Mouse (Mus musculus) liver, embryonic 14.5 days (tissue): ENCODE measurements around the gene Nek10. TPM values are rescaled to one million over a fixed set of nuclear protein-coding genes. Genes with fewer than 3 reads are reported as not detected.
A peak's percentile ranks its signal among the peaks of the same experiment; 100 is the strongest.

Experiments used
- ATAC-seq: fragments of 200-750 bp; cut with Nextera tagmentation; 2 replicates; pipeline ENCODE4 v1.8.0; 2017; ENCODE audit warnings: moderate number of reproducible peaks, mild to moderate bottlenecking, moderate library complexity; ENCODE audit not compliant: insufficient read depth
- DNase-seq, 3 experiments: peaks; one replicate each; pipeline ENCODE4 v3.0.0-alpha.2; 2012 to 2013; ENCODE audit warnings: low read depth in 3 of 3, low spot score in 3 of 3
- H3K27ac ChIP-seq: fragments of 300-500 bp; sonication (generic); 2 replicates; pipeline ENCODE4 v1.5.1; 2014; ENCODE audit warnings: moderate library complexity, mild to moderate bottlenecking, control low read depth, inconsistent platforms
- H3K27me3 ChIP-seq: fragments of 300-500 bp; sonication (generic); 2 replicates; pipeline ENCODE4 v1.6.1; 2014; ENCODE audit warnings: mild to moderate bottlenecking, low read length, moderate library complexity; ENCODE audit not compliant: control insufficient read depth, insufficient read depth
- H3K36me3 ChIP-seq: fragments of 300-500 bp; sonication (generic); replicated peaks from 2 replicates; pipeline ENCODE4 v1.6.1; 2014; ENCODE audit warnings: low read depth; ENCODE audit not compliant: control insufficient read depth, insufficient read depth
- H3K4me1 ChIP-seq, 2 experiments: fragments of 200-500 bp in 1 of 2; fragments of 300-500 bp in 1 of 2; sonication (generic) in 1 of 2; replicated peaks; 2 replicates each; pipeline ENCODE4 v1.6.1; 2012 to 2014; ENCODE audit warnings: antibody characterized with exemption in 1 of 2, inconsistent platforms in 1 of 2, low read length in 1 of 2; ENCODE audit not compliant: control insufficient read depth in 2 of 2, insufficient read depth in 2 of 2
- H3K4me2 ChIP-seq: fragments of 300-500 bp; sonication (generic); 2 replicates; pipeline ENCODE4 v1.6.1; 2014; ENCODE audit warnings: low read depth, mild to moderate bottlenecking, control low read depth, moderate library complexity
- H3K4me3 ChIP-seq, 2 experiments: fragments of 200-500 bp in 1 of 2; fragments of 300-500 bp in 1 of 2; sonication (generic) in 1 of 2; 2 replicates each; pipeline ENCODE4 v1.5.1; 2012 to 2014; ENCODE audit warnings: low read depth in 2 of 2, low read length in 2 of 2, mild to moderate bottlenecking in 2 of 2, control low read depth in 1 of 2, inconsistent platforms in 1 of 2, moderate library complexity in 1 of 2; ENCODE audit not compliant: insufficient read depth in 1 of 2
- H3K9ac ChIP-seq: fragments of 300-500 bp; sonication (generic); replicated peaks from 2 replicates; pipeline ENCODE4 v1.6.1; 2014; ENCODE audit warnings: mild to moderate bottlenecking, control low read depth, moderate library complexity
- H3K9me3 ChIP-seq: fragments of 300-500 bp; sonication (generic); 2 replicates; pipeline ENCODE4 v1.6.1; 2016; ENCODE audit warnings: low read length, mixed read lengths; ENCODE audit not compliant: control insufficient read depth
- CTCF ChIP-seq: IDR thresholded peaks from 2 replicates; pipeline ENCODE4 v1.5.1; 2016; ENCODE audit warnings: antibody characterized with exemption, low read depth, control low read depth
- EP300 ChIP-seq: IDR thresholded peaks from 2 replicates; pipeline ENCODE4 v1.6.1; 2016; ENCODE audit warnings: antibody characterized with exemption, low read depth
- WGBS: fragments of 180-500 bp; shearing (Covaris S2); extraction: QIAGEN DNeasy Blood & Tissue Kit; methylation state at CpG from one replicate; pipeline ENCODE4 v1.1.7; 2014; ENCODE audit not compliant: insufficient replicate concordance; 5-methylcytosine and 5-hydroxymethylcytosine counted together
- polyA plus RNA-seq, 2 experiments: library from polyadenylated mRNA; depleted of rRNA in 1 of 2; stranded (reverse) in 1 of 2; unstranded in 1 of 2; fragments of >200 nt; fragmentation: Nextera tagmentation in 1 of 2; extraction: Ambion mirVana in 1 of 2; gene quantifications; 2 replicates each; pipeline versions ENCODE4 v1.2.1 to v1.2.3; 2012 to 2014

The Nek10 gene
- polyA plus RNA-seq, 2 experiments, result 0.05 TPM; not detected in 1

DNA sequence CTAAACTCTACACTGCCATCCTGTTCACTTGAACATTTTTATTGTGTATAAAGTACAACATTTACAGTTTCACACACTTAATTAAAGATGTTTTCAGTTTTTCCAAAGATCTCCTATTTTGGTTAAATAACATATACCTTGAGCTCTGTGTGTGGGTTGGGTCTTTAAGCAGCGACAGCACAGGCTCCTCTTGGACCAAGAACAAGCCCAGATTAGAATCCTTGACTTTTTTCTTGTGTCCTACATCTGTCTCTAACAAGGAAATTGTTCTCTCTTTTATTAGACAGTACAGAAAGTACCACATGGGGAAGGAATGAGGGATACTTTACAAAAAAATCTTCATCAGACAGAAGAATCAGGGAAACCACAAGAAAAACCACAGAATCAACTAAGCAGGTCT is 122.4 kb downstream of the Nek10 start:
- WGBS, result 38% methylated on average over 1 of the region's 1 CpGs
- no peaks in the 10 kb centered on the region for H3K36me3 ChIP-seq
- no peak overlapping the region for H3K4me3 ChIP-seq
- no peak for TF ChIP-seq EP300
- TF ChIP-seq CTCF, result no peak
- H3K9ac ChIP-seq, result no peak overlapping the region
- H3K4me2 ChIP-seq, result no peak overlapping the region
- no peak for ATAC-seq
- no peak overlapping the region for H3K27ac ChIP-seq
- H3K4me1 ChIP-seq, result no peaks in the 10 kb centered on the region
- DNase-seq, result no peak
- no peaks in the 10 kb centered on the region for H3K27me3 ChIP-seq
- no peaks in the 10 kb centered on the region for H3K9me3 ChIP-seq

DNA sequence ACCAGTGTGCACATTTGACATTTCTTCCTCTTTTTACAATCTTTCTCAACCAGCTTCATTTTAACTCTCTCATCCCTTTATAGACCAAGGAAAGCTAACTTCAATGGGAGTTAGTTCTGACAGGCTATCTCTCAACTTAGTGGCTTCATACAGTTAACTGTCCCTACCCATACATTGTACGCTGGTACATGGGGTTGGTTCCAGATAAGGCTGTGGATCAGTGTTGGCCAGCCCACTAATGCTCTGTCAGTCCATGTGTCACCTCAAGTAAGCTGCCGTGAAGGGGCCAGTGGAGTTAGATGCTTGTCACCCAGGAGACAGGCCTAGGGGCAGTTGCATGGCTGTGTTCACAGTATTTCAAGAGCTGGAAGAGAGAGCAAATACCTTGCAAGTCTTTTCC is 124.3 kb downstream of the Nek10 start:
- no peaks in the 10 kb centered on the region for H3K9me3 ChIP-seq
- H3K36me3 ChIP-seq, result no peaks in the 10 kb centered on the region
- no peak for DNase-seq
- no peaks in the 10 kb centered on the region for H3K4me1 ChIP-seq
- H3K9ac ChIP-seq, result no peak overlapping the region
- TF ChIP-seq EP300 (no peak), CTCF (no peak)
- no peak overlapping the region for H3K4me2 ChIP-seq
- no peaks in the 10 kb centered on the region for H3K27me3 ChIP-seq
- WGBS, result 32% methylated on average over 2 of the region's 2 CpGs
- no peak overlapping the region for H3K4me3 ChIP-seq
- no peak overlapping the region for H3K27ac ChIP-seq
- ATAC-seq, result peak; percentile 39; the same call in 1 of the 2 replicates

DNA sequence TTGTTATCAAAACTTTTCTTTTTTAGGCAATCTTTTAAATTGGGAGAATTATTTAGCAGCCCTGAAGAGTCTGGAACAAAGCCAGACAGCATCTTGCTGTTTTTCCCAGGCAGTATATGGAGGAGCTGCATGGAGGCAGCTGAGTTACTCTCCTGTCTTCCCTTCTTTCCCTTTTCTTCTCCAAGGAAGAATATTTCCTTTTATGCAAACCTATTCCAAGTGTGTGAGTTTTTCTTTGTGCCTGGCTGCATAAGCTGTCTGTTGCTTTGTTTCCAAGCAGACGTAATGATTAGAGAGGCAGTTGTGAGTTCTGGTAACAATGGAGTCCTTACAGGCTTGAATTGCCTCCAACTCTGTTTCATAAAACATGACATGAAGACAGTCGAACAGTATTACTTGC is 131.8 kb downstream of the Nek10 start:
- TF ChIP-seq EP300 (no peak), CTCF (no peak)
- ATAC-seq (no peak), DNase-seq (no peak)
- H3K27me3 ChIP-seq, result no peaks in the 10 kb centered on the region
- no peak overlapping the region for H3K4me2 ChIP-seq
- no peaks in the 10 kb centered on the region for H3K9me3 ChIP-seq
- H3K9ac ChIP-seq, result no peak overlapping the region
- H3K27ac ChIP-seq, result no peak overlapping the region
- WGBS, result 39% methylated on average over 2 of the region's 2 CpGs
- no peaks in the 10 kb centered on the region for H3K36me3 ChIP-seq
- H3K4me3 ChIP-seq, result no peak overlapping the region
- H3K4me1 ChIP-seq, result no peaks in the 10 kb centered on the region

DNA sequence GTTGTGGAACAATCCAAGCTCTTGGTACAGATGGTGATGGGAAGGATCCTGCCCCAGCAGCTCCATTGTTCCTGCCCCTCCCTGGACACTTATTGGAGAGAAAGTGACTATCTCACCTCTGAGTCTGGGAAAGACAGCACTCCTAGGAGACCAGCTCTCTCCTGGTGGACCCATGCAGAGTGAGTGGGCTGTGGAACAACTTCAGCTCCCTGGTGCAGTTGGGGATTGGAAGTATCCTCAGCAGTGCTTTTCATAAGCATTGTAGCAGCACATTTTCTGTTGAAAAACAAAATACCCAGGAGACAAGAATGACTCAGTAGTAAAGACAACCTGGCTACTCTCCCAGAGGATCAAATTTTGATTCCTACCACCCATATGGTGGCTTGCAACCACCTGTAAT is 142.7 kb downstream of the Nek10 start:
- no peak overlapping the region for H3K4me2 ChIP-seq
- H3K4me3 ChIP-seq, result no peak overlapping the region
- ATAC-seq (no peak), DNase-seq (no peak)
- no peaks in the 10 kb centered on the region for H3K4me1 ChIP-seq
- H3K27me3 ChIP-seq, result no peaks in the 10 kb centered on the region
- H3K27ac ChIP-seq, result no peak overlapping the region
- TF ChIP-seq CTCF (no peak), EP300 (no peak)
- H3K9me3 ChIP-seq, result no peaks in the 10 kb centered on the region
- no peak overlapping the region for H3K9ac ChIP-seq
- no peaks in the 10 kb centered on the region for H3K36me3 ChIP-seq

DNA sequence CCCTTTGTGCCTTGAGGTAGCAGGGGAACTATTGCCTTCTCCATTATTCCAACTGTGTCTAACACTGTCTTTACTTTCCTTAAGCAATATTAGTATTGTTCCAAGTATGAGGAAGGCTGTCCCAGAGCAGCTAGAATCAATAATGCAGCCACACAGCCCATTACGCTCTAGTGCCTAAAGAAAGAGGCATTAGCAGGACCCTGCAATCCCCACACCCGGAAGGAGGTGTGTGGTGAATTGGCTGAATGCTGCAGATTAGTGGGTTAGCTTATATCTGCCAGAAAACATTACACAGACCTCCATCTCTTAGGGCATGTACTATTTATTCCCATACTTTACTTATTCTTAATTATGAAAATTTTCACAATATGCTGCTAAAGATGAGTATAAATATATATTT is 145.8 kb downstream of the Nek10 start:
- WGBS, result 70% methylated on average over 2 of the region's 2 CpGs
- Histone ChIP-seq H3K36me3 (no peaks in the 10 kb centered on the region), H3K27ac (no peak overlapping the region), H3K9me3 (no peaks in the 10 kb centered on the region), H3K4me1 (no peaks in the 10 kb centered on the region), H3K9ac (no peak overlapping the region), H3K4me3 (no peak overlapping the region), H3K4me2 (no peak overlapping the region), H3K27me3 (no peaks in the 10 kb centered on the region)
- DNase-seq (no peak), ATAC-seq (no peak)
- TF ChIP-seq EP300 (no peak), CTCF (no peak)
